Mouse (Mus musculus) embryo, embryonic 11 days (tissue): ENCODE results near the gene Gm49601.

Source experiments
- DNase-seq: peaks from one replicate; pipeline ENCODE4 v3.0.0-alpha.2; 2015

Gene Gm49601

GRCm38 (mm10) chr16:18626376-18626878 lies at the start of gene Gm49601:
Gene Gm49601, minus strand, starts transcription at chr16:18626427.
- peak; percentile 87 for DNase-seq

GRCm38 (mm10) chr16:18673005-18673404 lies 46.8 kb upstream of the Gm49601 start:
- no peak for DNase-seq

GRCm38 (mm10) chr16:18672027-18672426 lies 45.8 kb upstream of the Gm49601 start:
- no peak for DNase-seq

GRCm38 (mm10) chr16:18669914-18670313 lies 43.7 kb upstream of the Gm49601 start:
- DNase-seq = no peak

- DNase-seq = no peak
These were observed 32.4 kb upstream of the Gm49601 start for GRCm38 (mm10) chr16:18658597-18658996.

GRCm38 (mm10) chr16:18655372-18656098 lies 29.3 kb upstream of the Gm49601 start:
- no peak for DNase-seq

- DNase-seq = no peak
These were observed 27.3 kb upstream of the Gm49601 start for GRCm38 (mm10) chr16:18653290-18654160.

- DNase-seq = no peak
These were observed 22.9 kb upstream of the Gm49601 start for GRCm38 (mm10) chr16:18649126-18649525.

GRCm38 (mm10) chr16:18645329-18645728 lies 19.1 kb upstream of the Gm49601 start:
- no peak for DNase-seq

- DNase-seq = no peak
These were observed 18.3 kb upstream of the Gm49601 start for GRCm38 (mm10) chr16:18644485-18644884.

- no peak for DNase-seq
These were observed 17.3 kb upstream of the Gm49601 start for GRCm38 (mm10) chr16:18643406-18643998.

- DNase-seq = no peak
These were observed 16.7 kb upstream of the Gm49601 start for GRCm38 (mm10) chr16:18642897-18643296.

GRCm38 (mm10) chr16:18642291-18642690 lies 16.1 kb upstream of the Gm49601 start:
- DNase-seq = no peak

GRCm38 (mm10) chr16:18639382-18639929 lies 13.2 kb upstream of the Gm49601 start:
- no peak for DNase-seq

- DNase-seq = no peak
These were observed 12.2 kb upstream of the Gm49601 start for GRCm38 (mm10) chr16:18638396-18638795.

- no peak for DNase-seq
These were observed 10.6 kb upstream of the Gm49601 start for GRCm38 (mm10) chr16:18636804-18637203.

- DNase-seq = no peak
These were observed 10.2 kb upstream of the Gm49601 start for GRCm38 (mm10) chr16:18636401-18636800.

GRCm38 (mm10) chr16:18633333-18633732 lies 7.1 kb upstream of the Gm49601 start:
- DNase-seq = no peak

- DNase-seq = no peak
These were observed 6.6 kb upstream of the Gm49601 start for GRCm38 (mm10) chr16:18632816-18633215.

- no peak for DNase-seq
These were observed 5.8 kb upstream of the Gm49601 start for GRCm38 (mm10) chr16:18632059-18632458.

- no peak for DNase-seq
These were observed 4.9 kb upstream of the Gm49601 start for GRCm38 (mm10) chr16:18631141-18631540.

- no peak for DNase-seq
These were observed 4.1 kb upstream of the Gm49601 start for GRCm38 (mm10) chr16:18630291-18630690.
